Mouse (Mus musculus): Measurements from ENCODE around the gene Gm49384. TPM values are rescaled to one million over a fixed set of nuclear protein-coding genes. Genes with fewer than 3 reads are reported as not detected.

Gene Gm49384
- polyA plus RNA-seq, 1 experiment from 2014 or later = 17.5 TPM

GRCm38 (mm10) chr12:69220613-69221277 lies 16.7 kb upstream of the Gm49384 start:
- WGBS = 87% methylated on average over 19 of the region's 19 CpGs
- no peak overlapping the region for H3K4me2 ChIP-seq (replicated peaks)
- no peak overlapping the region for H3K9ac ChIP-seq
- no peak for ATAC-seq (ENCODE audit: insufficient number of reproducible peaks, low FRiP score, low TSS enrichment, low read depth)
- no peaks in the 10 kb centered on the region for H3K27me3 ChIP-seq
- no peaks in the 10 kb centered on the region for H3K4me1 ChIP-seq
- H3K9me3 ChIP-seq (replicated peaks) = no peaks in the 10 kb centered on the region
- H3K4me3 ChIP-seq (replicated peaks) = no peak overlapping the region
- H3K27ac ChIP-seq (replicated peaks) = no peak overlapping the region
- peaks cover 45% of the 10 kb centered on the region for H3K36me3 ChIP-seq

GRCm38 (mm10) chr12:69216587-69216986 lies 12.5 kb upstream of the Gm49384 start:
- 95% methylated on average over 7 of the region's 7 CpGs for WGBS
- no peaks in the 10 kb centered on the region for H3K27me3 ChIP-seq
- H3K9ac ChIP-seq = no peak overlapping the region
- peaks cover 56% of the 10 kb centered on the region for H3K36me3 ChIP-seq
- no peak overlapping the region for H3K4me2 ChIP-seq (replicated peaks)
- H3K27ac ChIP-seq (replicated peaks) = no peak overlapping the region
- ATAC-seq (ENCODE audit: insufficient number of reproducible peaks, low FRiP score, low TSS enrichment, low read depth) = no peak
- no peaks in the 10 kb centered on the region for H3K9me3 ChIP-seq (replicated peaks)
- no peaks in the 10 kb centered on the region for H3K4me1 ChIP-seq
- no peak overlapping the region for H3K4me3 ChIP-seq (replicated peaks)

DNA sequence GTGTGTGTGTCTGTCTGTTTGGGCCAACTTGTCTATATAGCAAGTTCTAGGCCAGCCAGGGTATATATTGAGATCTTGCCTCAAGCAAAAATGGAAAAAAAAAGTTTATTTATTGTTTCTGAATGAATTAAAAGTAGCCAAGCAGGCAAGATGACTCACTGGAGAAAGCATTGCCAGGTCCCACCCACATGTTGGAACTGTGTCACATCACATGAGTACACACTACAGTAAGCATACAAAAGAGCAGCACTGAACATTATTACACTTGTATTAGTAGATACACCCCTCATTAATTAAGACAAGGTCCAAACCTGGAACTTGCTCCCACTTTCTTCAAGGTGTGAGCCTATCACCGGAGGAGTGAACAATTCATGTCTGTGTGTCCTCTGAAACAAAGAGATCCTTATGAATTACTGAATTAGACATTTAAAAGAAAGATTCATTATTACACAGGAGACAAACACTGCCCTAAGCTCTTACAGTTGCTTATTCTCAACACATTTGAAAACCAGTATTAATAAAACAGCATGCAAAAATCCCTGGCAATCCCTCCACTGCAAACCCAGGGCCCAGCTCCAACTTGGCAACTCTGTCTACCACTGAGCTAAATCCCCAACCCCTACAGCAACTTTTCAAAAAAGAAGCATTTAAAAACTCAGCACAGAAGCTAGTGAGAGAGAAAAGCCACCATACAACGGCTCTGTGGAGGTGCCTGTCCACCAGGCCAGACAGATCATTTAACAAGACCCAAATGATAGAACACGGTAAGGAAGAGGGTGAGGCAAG lies 11.1 kb upstream of the Gm49384 start:
- ATAC-seq (ENCODE audit: insufficient number of reproducible peaks, low FRiP score, low TSS enrichment, low read depth) = no peak
- H3K4me2 ChIP-seq (replicated peaks) = no peak overlapping the region
- peaks cover 45% of the 10 kb centered on the region for H3K36me3 ChIP-seq
- 84% methylated on average over 3 of the region's 3 CpGs for whole genome bisulfite sequencing
- no peaks in the 10 kb centered on the region for H3K27me3 ChIP-seq
- peak overlapping the region; percentile 49; the same call in 1 of the 2 replicates for H3K27ac ChIP-seq (replicated peaks)
- no peak overlapping the region for H3K4me3 ChIP-seq (replicated peaks)
- no peak overlapping the region for H3K9ac ChIP-seq
- no peaks in the 10 kb centered on the region for H3K4me1 ChIP-seq
- H3K9me3 ChIP-seq (replicated peaks) = no peaks in the 10 kb centered on the region

DNA sequence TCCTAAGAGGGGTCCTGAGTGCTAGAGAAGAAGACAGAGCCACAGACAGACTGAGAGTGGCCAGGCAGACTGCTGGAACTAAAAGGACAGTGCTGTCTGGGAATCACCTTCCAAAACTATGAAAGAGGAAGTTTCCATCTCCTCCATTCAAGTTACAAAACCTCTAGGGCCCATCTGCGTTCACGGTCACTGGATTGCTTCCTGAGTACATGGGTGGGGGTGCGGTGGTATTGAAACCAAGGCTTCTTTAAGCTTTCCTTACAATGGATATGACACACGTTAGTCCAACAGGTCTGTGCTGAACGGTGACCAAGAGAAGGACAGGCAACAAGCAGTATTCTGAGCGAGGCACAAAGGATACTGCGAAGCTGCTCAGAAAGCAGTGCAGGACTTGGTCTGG lies 10.3 kb upstream of the Gm49384 start:
- H3K27me3 ChIP-seq = no peaks in the 10 kb centered on the region
- no peaks in the 10 kb centered on the region for H3K4me1 ChIP-seq
- ATAC-seq (ENCODE audit: insufficient number of reproducible peaks, low FRiP score, low TSS enrichment, low read depth) = no peak
- H3K9me3 ChIP-seq (replicated peaks) = no peaks in the 10 kb centered on the region
- H3K27ac ChIP-seq (replicated peaks) = no peak overlapping the region
- no peak overlapping the region for H3K9ac ChIP-seq
- no peak overlapping the region for H3K4me3 ChIP-seq (replicated peaks)
- 92% methylated on average over 7 of the region's 7 CpGs for WGBS
- H3K4me2 ChIP-seq (replicated peaks) = no peak overlapping the region
- peaks cover 39% of the 10 kb centered on the region for H3K36me3 ChIP-seq

DNA sequence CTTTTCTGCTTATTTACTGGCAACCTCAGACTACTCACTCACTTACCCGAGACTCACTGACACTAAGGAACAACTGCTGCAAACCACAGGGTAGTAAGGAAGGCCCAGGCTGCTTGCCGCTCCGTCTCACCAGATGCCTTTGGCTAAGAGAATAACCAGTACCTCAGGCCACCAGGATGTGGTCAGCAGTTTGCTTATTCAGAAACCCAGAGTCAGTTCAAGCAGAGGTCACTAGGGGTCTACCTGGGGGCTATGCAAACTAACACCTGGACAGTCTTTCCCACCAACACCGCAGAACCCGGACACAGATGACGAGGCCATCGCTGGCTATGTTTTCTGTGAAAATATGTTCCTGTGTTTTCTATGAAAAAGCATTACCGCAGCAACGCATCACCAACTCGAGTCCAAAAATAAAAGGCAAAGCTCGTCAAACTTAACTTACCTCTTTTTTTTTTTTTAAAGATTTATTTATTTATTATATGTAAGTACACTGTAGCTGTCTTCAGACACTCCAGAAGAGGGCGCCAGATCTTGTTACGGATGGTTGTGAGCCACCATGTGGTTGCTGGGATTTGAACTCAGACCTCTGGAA lies 9.2 kb upstream of the Gm49384 start:
- H3K4me3 ChIP-seq (replicated peaks) = no peak overlapping the region
- H3K4me1 ChIP-seq = no peaks in the 10 kb centered on the region
- no peaks in the 10 kb centered on the region for H3K9me3 ChIP-seq (replicated peaks)
- H3K27me3 ChIP-seq = no peaks in the 10 kb centered on the region
- H3K9ac ChIP-seq = no peak overlapping the region
- H3K36me3 ChIP-seq = peaks cover 40% of the 10 kb centered on the region
- no peak overlapping the region for H3K27ac ChIP-seq (replicated peaks)
- 93% methylated on average over 13 of the region's 13 CpGs for WGBS
- no peak overlapping the region for H3K4me2 ChIP-seq (replicated peaks)
- ATAC-seq (ENCODE audit: insufficient number of reproducible peaks, low FRiP score, low TSS enrichment, low read depth) = no peak

- Histone ChIP-seq H3K4me3 (replicated peaks) (no peak overlapping the region), H3K36me3 (peaks cover 47% of the 10 kb centered on the region), H3K9me3 (replicated peaks) (no peaks in the 10 kb centered on the region), H3K27me3 (no peaks in the 10 kb centered on the region), H3K27ac (replicated peaks) (no peak overlapping the region), H3K4me1 (no peaks in the 10 kb centered on the region), H3K9ac (no peak overlapping the region), H3K4me2 (replicated peaks) (no peak overlapping the region)
- no peak for ATAC-seq (ENCODE audit: insufficient number of reproducible peaks, low FRiP score, low TSS enrichment, low read depth)
- WGBS = 79% methylated on average over 5 of the region's 5 CpGs
These were observed 7.0 kb upstream of the Gm49384 start for GRCm38 (mm10) chr12:69211057-69211456.

DNA sequence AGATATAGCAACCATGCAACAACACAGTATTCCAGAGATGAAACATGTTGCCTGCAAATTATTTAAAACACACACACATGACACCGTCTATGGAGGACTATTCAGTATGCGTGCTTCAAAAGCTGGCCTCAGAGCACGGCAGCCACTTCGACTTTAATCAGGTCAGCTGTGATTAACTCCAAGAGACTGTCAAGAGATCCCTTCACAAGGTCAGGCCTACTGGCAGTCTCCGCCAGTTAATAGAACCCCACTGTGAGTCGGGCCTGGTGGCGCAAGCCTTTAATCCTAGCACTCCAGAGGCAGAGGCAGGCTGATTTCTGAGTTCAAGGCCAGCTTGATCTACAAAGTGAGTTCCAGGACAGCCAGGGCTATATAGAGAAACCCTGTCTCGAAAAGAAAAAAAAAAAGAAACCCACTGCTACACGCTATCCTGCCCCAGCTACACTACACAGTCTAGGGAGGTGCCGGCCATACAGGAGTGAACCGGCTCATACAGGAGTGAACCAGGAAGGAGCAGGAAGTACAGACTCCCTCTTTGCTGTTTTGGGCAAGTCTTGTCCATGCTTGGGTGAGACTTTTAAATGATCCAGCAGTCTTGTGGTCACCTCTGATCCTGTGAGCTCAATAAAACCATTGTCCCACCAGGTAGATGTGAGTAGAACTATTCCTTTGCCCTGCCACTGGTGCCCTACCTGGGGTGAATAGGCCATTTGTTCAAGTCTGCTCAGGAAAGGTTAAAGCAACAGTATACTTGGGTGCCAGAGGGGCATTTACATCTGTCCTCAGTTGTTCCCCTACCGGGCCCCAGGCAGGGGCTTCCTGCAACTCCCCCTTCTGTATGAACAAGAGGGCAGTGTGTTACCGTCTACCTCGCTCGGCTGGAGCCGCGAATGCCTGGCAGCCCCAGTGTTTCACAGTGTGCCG lies 6.3 kb upstream of the Gm49384 start:
- Histone ChIP-seq H3K27me3 (no peaks in the 10 kb centered on the region), H3K9ac (no peak overlapping the region), H3K27ac (replicated peaks) (no peak overlapping the region), H3K4me1 (no peaks in the 10 kb centered on the region), H3K4me2 (replicated peaks) (no peak overlapping the region), H3K36me3 (peaks cover 51% of the 10 kb centered on the region), H3K9me3 (replicated peaks) (no peaks in the 10 kb centered on the region), H3K4me3 (replicated peaks) (no peak overlapping the region)
- WGBS = 79% methylated on average over 18 of the region's 18 CpGs
- ATAC-seq (ENCODE audit: insufficient number of reproducible peaks, low FRiP score, low TSS enrichment, low read depth) = peak; percentile 82; the same call in 1 of the 2 replicates

DNA sequence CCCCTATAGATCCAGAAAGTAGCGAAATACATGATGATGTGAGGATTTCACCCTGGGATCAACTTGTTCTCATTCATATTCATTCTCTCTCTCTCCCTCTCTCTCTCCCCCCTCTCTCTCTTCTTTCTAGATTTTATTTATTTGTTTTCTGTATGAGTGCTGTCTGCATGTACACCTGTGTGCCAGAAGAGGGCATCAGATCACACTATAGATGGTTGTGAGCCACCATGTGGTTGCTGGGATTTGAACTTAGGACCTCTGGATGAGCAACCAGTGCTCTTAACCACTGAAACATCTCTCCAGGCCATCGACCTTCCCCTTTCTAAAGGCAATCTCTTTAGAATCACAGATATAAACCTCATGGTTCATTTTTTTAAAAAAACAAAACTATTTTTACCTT lies 4.5 kb upstream of the Gm49384 start:
- H3K27me3 ChIP-seq = no peaks in the 10 kb centered on the region
- H3K4me1 ChIP-seq = no peaks in the 10 kb centered on the region
- no peak overlapping the region for H3K9ac ChIP-seq
- no peaks in the 10 kb centered on the region for H3K9me3 ChIP-seq (replicated peaks)
- H3K4me2 ChIP-seq (replicated peaks) = no peak overlapping the region
- no peak for ATAC-seq (ENCODE audit: insufficient number of reproducible peaks, low FRiP score, low TSS enrichment, low read depth)
- no peak overlapping the region for H3K27ac ChIP-seq (replicated peaks)
- peaks cover 42% of the 10 kb centered on the region for H3K36me3 ChIP-seq
- H3K4me3 ChIP-seq (replicated peaks) = no peak overlapping the region
- WGBS = 93% methylated on average over 2 of the region's 2 CpGs

DNA sequence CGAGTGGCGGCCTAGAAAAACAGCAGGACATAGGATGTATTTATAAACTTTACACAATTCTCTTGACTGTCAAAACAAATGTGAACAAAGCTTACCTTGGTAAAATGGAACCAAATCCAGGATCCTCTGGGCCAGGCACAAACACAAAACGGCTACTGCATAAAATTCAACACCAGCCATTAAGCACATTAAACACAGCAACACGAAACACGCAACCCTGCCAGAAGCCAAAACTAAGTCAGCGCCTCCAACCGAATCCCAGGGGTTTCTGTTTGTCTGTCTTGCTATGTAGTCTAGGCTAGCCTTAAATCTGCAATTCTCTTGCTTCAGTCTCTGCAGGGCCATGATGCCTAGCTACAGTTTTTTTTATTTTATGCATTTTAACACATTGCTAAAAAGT lies 3.9 kb upstream of the Gm49384 start:
- Histone ChIP-seq H3K9me3 (replicated peaks) (no peaks in the 10 kb centered on the region), H3K36me3 (peaks cover 40% of the 10 kb centered on the region), H3K4me1 (no peaks in the 10 kb centered on the region), H3K27ac (replicated peaks) (no peak overlapping the region), H3K4me2 (replicated peaks) (no peak overlapping the region), H3K4me3 (replicated peaks) (no peak overlapping the region), H3K9ac (no peak overlapping the region), H3K27me3 (no peaks in the 10 kb centered on the region)
- WGBS = 92% methylated on average over 7 of the region's 7 CpGs
- ATAC-seq (ENCODE audit: insufficient number of reproducible peaks, low FRiP score, low TSS enrichment, low read depth) = no peak

- Histone ChIP-seq H3K4me1 (no peaks in the 10 kb centered on the region), H3K9me3 (replicated peaks) (no peaks in the 10 kb centered on the region), H3K9ac (no peak overlapping the region), H3K36me3 (peaks cover 41% of the 10 kb centered on the region), H3K4me3 (replicated peaks) (no peak overlapping the region), H3K27ac (replicated peaks) (no peak overlapping the region), H3K27me3 (no peaks in the 10 kb centered on the region), H3K4me2 (replicated peaks) (no peak overlapping the region)
- no peak for ATAC-seq (ENCODE audit: insufficient number of reproducible peaks, low FRiP score, low TSS enrichment, low read depth)
- 92% methylated on average over 8 of the region's 8 CpGs for WGBS
These were observed 3.3 kb upstream of the Gm49384 start for GRCm38 (mm10) chr12:69207396-69207795.

GRCm38 (mm10) chr12:69198985-69199384 lies 5.1 kb downstream of the Gm49384 start:
- H3K4me2 ChIP-seq (replicated peaks) = no peak overlapping the region
- H3K9me3 ChIP-seq (replicated peaks) = no peaks in the 10 kb centered on the region
- H3K4me3 ChIP-seq (replicated peaks) = 0 out of 2 replicates have a peak overlapping the region, but pooled peaks have one; percentile 74
- no peaks in the 10 kb centered on the region for H3K27me3 ChIP-seq
- no peak overlapping the region for H3K27ac ChIP-seq (replicated peaks)
- peaks cover 25% of the 10 kb centered on the region for H3K4me1 ChIP-seq
- H3K36me3 ChIP-seq = peaks cover 27% of the 10 kb centered on the region; the same call in 1 of the 2 replicates
- no peak overlapping the region for H3K9ac ChIP-seq
- ATAC-seq (ENCODE audit: insufficient number of reproducible peaks, low FRiP score, low TSS enrichment, low read depth) = no peak

All from embryonic facial prominence, embryonic 15.5 days (tissue).